Mouse (Mus musculus) midbrain, embryonic 14.5 days (tissue): Measurements from ENCODE around the gene Gopc. TPM values are rescaled to one million over a fixed set of nuclear protein-coding genes. Genes with fewer than 3 reads are reported as not detected.

Source experiments
- ATAC-seq: fragments of 200-750 bp; cut with Nextera tagmentation; 2 replicates; pipeline ENCODE4 v1.8.0; 2017; ENCODE audit warnings: moderate number of reproducible peaks, moderate library complexity; ENCODE audit not compliant: low FRiP score, low TSS enrichment
- DNase-seq: peaks from one replicate; pipeline ENCODE4 v3.0.0-alpha.2; 2015
- H3K27ac ChIP-seq: fragments of 300-500 bp; sonication (generic); replicated peaks from 2 replicates; pipeline ENCODE4 v1.5.1; 2014; ENCODE audit warnings: mild to moderate bottlenecking, low read depth, low read length, moderate library complexity
- H3K27me3 ChIP-seq: fragments of 300-500 bp; sonication (generic); 2 replicates; pipeline ENCODE4 v1.6.1; 2014; ENCODE audit warnings: low read length, control low read depth, mixed read lengths; ENCODE audit not compliant: control insufficient read depth, insufficient read depth
- H3K36me3 ChIP-seq: fragments of 300-500 bp; sonication (generic); 2 replicates; pipeline ENCODE4 v1.6.1; 2014; ENCODE audit warnings: low read length, control low read depth; ENCODE audit not compliant: control insufficient read depth, insufficient read depth
- H3K4me1 ChIP-seq: fragments of 300-500 bp; sonication (generic); 2 replicates; pipeline ENCODE4 v1.6.1; 2014; ENCODE audit warnings: mild to moderate bottlenecking, antibody characterized with exemption, low read length, control low read depth; ENCODE audit not compliant: control insufficient read depth, insufficient read depth
- H3K4me2 ChIP-seq: fragments of 300-500 bp; sonication (generic); 2 replicates; pipeline ENCODE4 v1.6.1; 2014; ENCODE audit warnings: mild to moderate bottlenecking, low read length, moderate library complexity
- H3K4me3 ChIP-seq: fragments of 300-500 bp; sonication (generic); replicated peaks from 2 replicates; pipeline ENCODE4 v1.5.1; 2014; ENCODE audit warnings: low read depth, low read length
- H3K9ac ChIP-seq: fragments of 300-500 bp; sonication (generic); replicated peaks from 2 replicates; pipeline ENCODE4 v1.6.1; 2014; ENCODE audit warnings: mild to moderate bottlenecking, low read length, moderate library complexity
- H3K9me3 ChIP-seq: fragments of 300-500 bp; sonication (generic); 2 replicates; pipeline ENCODE4 v1.6.1; 2016; ENCODE audit warnings: low read length, control low read depth, mixed read lengths; ENCODE audit not compliant: control insufficient read depth
- WGBS: fragments of 180-500 bp; shearing (Covaris S2); extraction: QIAGEN DNeasy Blood & Tissue Kit; methylation state at CpG from one replicate; pipeline ENCODE4 v1.1.7; 2014; 5-methylcytosine and 5-hydroxymethylcytosine counted together
- polyA plus RNA-seq: library from polyadenylated mRNA; unstranded; fragments of >200 nt; fragmentation: Nextera tagmentation; extraction: Ambion mirVana; gene quantifications from 2 replicates; pipeline ENCODE4 v1.2.1, GENCODE M21; 2014

Gene Gopc
- 19.2 and 24.5 TPM in 2 replicates for polyA plus RNA-seq

DNA sequence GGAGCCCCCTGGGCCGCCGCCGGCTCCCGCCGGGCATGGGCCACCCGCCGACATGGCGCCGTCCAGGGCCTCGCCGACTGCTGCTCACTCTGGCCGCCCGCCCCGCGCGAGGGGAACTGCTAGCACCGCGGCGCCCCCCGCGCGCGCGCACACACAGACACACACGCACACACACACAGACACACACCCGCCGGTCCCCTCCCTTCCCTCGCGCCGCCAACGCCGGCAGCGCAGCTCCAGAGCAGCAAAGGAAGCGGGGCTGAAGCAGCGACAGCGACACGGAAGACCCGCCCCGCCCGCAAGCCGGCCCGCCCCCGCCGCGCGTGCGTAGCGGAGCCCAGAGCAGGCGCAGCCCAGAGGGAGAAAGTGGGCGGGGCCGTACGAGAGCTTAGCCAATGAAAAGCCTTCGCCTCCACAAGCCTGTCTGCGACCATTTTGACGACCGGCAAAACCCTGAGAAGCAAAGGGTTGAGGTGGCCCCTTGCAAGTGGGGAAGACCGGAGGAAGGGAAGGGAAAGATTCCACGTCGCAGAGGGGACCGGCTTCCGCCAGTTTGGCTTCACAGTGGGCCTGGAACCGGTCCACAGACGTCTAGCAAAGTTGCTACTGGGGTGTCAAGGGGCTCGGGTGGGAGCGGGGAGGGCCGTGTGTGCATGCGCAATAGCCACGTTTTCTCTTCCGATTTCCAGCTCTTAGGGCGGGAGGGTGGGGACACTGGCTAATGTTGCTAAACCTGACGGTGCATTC, at the start of gene Gopc:
Gene Gopc, minus strand, starts transcription at position 280 of the 747 bp plus-strand sequence.
- under 1% methylated on average over 70 of the region's 71 CpGs for WGBS
- ATAC-seq, result peak; percentile 98
- Histone ChIP-seq H3K9ac (peak within 1 kb of the TSS; percentile 87), H3K36me3 (no peaks in the 10 kb centered on the region), H3K4me3 (peak within 1 kb of the TSS; percentile 90), H3K4me1 (peaks cover 18% of the 10 kb centered on the region), H3K27me3 (no peaks in the 10 kb centered on the region), H3K9me3 (no peaks in the 10 kb centered on the region), H3K4me2 (peak within 1 kb of the TSS; percentile 76), H3K27ac (peak within 1 kb of the TSS; percentile 95)
- peak; percentile 100 for DNase-seq

DNA sequence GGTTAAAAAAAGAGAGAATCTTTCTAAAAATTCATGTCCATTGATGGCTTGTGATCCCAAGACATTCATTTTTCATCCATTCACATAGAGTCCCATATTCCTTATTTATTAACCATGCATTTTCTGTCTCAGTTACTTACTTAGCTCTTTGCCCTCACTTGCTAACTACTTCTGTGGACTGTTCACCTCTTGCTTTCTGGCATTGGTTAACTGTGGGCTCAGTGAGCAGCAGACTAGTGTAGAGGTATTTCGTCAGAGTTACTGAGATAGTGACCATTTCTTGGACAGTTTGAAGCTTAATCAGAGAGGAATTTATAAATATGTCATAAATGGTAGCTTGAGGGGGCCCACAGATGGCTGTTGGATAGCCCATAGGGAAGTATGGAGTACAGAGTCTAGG, 49.0 kb upstream of the Gopc start:
- H3K36me3 ChIP-seq, result peaks cover 54% of the 10 kb centered on the region

DNA sequence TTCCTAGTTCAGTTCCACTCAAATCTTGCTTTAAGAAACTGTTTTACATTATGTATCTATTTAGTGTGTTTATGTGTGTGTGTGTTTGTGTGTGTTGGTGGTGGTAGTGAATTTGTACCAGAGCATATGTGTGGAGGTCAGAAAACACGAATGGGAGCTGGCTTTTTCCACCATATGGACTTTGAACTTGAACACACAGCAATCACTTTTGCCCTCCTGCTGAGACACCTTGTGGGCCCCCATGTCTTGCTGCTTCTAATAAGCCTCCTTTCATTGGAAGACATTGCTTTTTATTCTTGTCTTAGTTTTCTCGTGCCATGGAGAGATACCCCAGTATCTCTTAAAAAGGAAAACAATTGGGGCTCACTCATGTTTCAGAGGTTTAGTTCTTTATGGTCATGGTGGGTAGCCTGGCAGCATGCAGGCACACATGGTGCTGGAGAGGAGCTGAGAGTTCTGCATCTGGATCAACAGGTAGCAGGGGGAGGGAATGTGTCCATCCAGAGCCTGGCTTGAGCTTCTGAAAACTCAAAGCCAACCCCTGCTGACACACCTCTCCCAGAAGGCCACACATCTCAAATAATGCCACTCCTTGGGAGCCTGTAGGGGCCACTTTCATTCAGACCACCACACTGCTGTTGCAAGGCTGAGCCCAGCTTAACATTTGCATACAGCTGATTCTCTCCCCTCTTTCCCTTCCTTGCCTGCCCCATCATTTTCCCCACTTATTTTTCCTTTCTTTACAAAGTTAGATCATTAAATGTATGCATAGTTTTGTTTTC, 45.9 kb upstream of the Gopc start:
- DNase-seq, result no peak
- 44% methylated on average over 2 of the region's 2 CpGs for WGBS

More for the DNA sequence above, 49.0 kb upstream of the Gopc start:
- H3K27ac ChIP-seq, result no peak overlapping the region
- H3K9ac ChIP-seq, result no peak overlapping the region
- DNase-seq (no peak), ATAC-seq (no peak)
- 96% methylated on average over 1 of the region's 1 CpGs for WGBS
- no peak overlapping the region for H3K4me2 ChIP-seq
- H3K4me1 ChIP-seq, result no peaks in the 10 kb centered on the region
- H3K9me3 ChIP-seq, result no peaks in the 10 kb centered on the region
- no peaks in the 10 kb centered on the region for H3K27me3 ChIP-seq
- no peak overlapping the region for H3K4me3 ChIP-seq

DNA sequence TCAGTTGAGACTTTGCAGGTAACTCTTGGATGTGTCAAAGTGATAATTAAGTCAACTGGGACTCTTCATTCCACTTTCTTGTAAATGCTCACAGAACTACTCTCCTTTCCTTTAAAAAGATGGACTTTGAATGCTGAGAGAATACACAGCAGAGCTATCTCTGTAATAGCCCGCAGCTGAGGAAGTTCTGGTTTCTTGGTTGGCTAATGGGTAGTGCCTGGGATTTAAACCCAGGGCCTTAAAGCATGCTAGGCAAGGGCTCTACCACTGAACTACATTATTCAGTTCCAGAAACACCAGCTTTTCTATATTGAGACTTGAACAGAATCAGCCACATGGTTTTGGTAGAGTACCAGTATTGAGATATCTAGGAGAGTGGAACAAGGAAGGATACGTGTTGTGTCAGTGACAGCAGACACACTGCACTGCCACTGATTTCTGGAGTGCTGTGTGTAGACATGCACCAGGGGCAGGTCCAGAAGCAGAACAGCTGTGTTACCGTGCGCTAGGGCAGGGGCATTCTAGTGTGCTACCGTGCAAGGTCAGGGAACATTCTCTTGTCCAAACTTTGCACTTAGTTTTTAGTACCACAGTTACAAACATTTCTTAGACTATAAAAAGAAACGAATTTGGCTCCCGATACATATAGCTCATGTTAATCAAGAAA, 44.5 kb upstream of the Gopc start:
- Histone ChIP-seq H3K4me1 (no peaks in the 10 kb centered on the region), H3K9ac (no peak overlapping the region), H3K4me2 (no peak overlapping the region), H3K9me3 (no peaks in the 10 kb centered on the region), H3K27ac (no peak overlapping the region), H3K36me3 (peaks cover 16% of the 10 kb centered on the region), H3K4me3 (no peak overlapping the region), H3K27me3 (no peaks in the 10 kb centered on the region)
- 92% methylated on average over 7 of the region's 7 CpGs for WGBS
- DNase-seq, result no peak
- no peak for ATAC-seq

More for the DNA sequence above, 45.9 kb upstream of the Gopc start:
- Histone ChIP-seq H3K36me3 (peaks cover 28% of the 10 kb centered on the region), H3K9me3 (no peaks in the 10 kb centered on the region), H3K9ac (no peak overlapping the region), H3K4me3 (no peak overlapping the region), H3K27me3 (no peaks in the 10 kb centered on the region), H3K27ac (no peak overlapping the region), H3K4me2 (no peak overlapping the region), H3K4me1 (no peaks in the 10 kb centered on the region)
- no peak for ATAC-seq

DNA sequence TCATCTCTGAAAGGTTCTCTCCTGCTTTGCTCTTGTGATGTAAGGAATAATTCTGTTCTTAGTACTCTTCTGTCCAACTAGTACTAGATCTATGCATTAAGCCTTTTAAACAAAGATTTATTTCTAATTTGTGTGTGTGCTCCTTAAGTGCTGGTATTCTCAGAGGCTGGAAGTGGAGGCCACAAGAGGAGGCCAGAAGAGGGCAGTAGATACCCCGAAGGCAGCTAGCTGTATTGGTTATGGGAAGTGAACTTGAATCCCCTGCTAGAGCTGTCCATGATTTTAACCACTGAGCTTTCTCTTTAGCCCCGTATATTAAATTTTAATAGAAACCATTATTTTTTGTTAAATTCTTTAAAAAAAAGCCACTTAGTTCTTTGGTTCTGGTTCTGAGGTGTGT, 41.2 kb upstream of the Gopc start:
- 89% methylated on average over 2 of the region's 2 CpGs for WGBS
- no peak overlapping the region for H3K27ac ChIP-seq
- H3K27me3 ChIP-seq, result no peaks in the 10 kb centered on the region
- H3K36me3 ChIP-seq, result no peaks in the 10 kb centered on the region
- H3K9ac ChIP-seq, result no peak overlapping the region
- H3K9me3 ChIP-seq, result no peaks in the 10 kb centered on the region
- H3K4me3 ChIP-seq, result no peak overlapping the region
- H3K4me1 ChIP-seq, result peaks cover 16% of the 10 kb centered on the region
- no peak for ATAC-seq
- DNase-seq, result peak; percentile 19
- H3K4me2 ChIP-seq, result no peak overlapping the region

DNA sequence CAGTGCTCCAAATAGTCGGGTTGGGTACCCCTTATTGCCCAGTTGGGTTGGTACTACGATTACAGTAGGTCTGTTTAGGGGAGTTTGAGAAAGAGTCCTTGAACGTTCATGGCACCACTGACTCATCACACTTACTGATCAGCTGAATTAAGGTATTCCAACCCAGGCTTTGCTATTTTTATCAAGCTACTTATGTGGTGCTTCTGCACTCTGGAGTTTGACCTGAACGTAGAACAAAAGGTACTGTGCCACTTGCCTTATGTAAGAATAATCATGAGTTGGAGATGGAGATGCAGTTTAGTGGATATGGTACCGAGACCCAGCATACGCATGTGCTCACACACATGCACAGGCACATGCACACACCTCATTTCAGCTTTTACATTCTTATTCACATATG, 39.8 kb upstream of the Gopc start:
- Histone ChIP-seq H3K4me2 (no peak overlapping the region), H3K4me3 (no peak overlapping the region), H3K27me3 (no peaks in the 10 kb centered on the region), H3K36me3 (no peaks in the 10 kb centered on the region), H3K4me1 (peaks cover 16% of the 10 kb centered on the region), H3K27ac (no peak overlapping the region), H3K9ac (no peak overlapping the region), H3K9me3 (no peaks in the 10 kb centered on the region)
- ATAC-seq (no peak), DNase-seq (no peak)
- 93% methylated on average over 6 of the region's 6 CpGs for WGBS

DNA sequence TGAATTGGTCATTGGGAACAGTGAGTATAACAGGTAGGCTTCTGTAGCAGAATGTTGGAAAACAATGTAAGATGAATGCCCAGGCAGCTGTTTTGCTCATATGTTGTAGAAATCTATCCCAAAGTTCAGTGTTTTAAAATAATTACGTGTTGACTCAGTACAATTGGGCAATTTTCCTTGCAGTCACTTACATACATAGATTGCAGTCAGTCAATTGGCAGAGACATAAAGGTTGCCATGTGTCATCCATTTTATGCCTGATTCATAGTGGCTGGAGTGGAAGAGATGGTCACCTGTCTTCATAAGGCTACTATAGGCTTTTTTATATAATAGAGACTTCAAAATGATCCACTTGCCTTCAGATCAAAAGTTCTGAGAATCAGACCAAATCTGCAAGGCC, 38.6 kb upstream of the Gopc start:
- no peaks in the 10 kb centered on the region for H3K27me3 ChIP-seq
- H3K9me3 ChIP-seq, result no peaks in the 10 kb centered on the region
- H3K4me1 ChIP-seq, result peaks cover 16% of the 10 kb centered on the region
- H3K4me3 ChIP-seq, result no peak overlapping the region
- DNase-seq (no peak), ATAC-seq (no peak)
- H3K4me2 ChIP-seq, result no peak overlapping the region
- H3K27ac ChIP-seq, result no peak overlapping the region
- 93% methylated on average over 1 of the region's 1 CpGs for WGBS
- no peak overlapping the region for H3K9ac ChIP-seq
- H3K36me3 ChIP-seq, result no peaks in the 10 kb centered on the region

DNA sequence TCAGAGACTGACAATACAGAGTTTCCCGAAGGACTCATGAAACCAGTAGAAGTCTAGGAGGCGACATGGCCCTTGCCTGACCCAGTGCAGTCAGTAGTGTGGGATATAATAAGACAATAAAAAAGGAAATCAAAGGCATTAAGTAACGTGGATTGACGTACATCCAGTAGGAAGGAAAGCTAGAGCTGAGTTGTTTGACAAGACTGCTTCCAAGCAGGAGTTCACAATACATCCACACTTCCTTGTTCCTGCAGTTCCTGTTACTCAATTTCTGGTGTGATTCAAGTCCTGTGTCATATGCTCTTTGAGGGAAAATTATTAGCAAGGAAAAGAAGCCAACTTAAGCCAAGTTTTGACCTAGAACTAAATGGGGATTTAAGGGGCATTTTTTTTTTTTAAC, 37.5 kb upstream of the Gopc start:
- Histone ChIP-seq H3K27me3 (no peaks in the 10 kb centered on the region), H3K4me3 (peak overlapping the region; percentile 93; the same call in 1 of the 2 replicates), H3K4me1 (peaks cover 16% of the 10 kb centered on the region), H3K9me3 (no peaks in the 10 kb centered on the region), H3K4me2 (peak overlapping the region; percentile 80), H3K27ac (no peak overlapping the region), H3K9ac (no peak overlapping the region; the same call in 1 of the 2 replicates), H3K36me3 (no peaks in the 10 kb centered on the region)
- DNase-seq (no peak), ATAC-seq (no peak)
- WGBS, result 85% methylated on average over 4 of the region's 4 CpGs
